Mouse (Mus musculus): ENCODE data around the gene Dmac2. TPM values are rescaled to one million over a fixed set of nuclear protein-coding genes. Genes with fewer than 3 reads are reported as not detected.

Dmac2 gene
- polyA plus RNA-seq, 1 experiment from 2014 or later = 22.0 TPM

GRCm38 (mm10) chr7:25611501-25611900, 7.7 kb upstream of the Dmac2 start:
- Histone ChIP-seq H3K9ac (ENCODE audit: low read length) (no peak overlapping the region), H3K36me3 (ENCODE audit: control insufficient read depth, insufficient read depth, low read length) (no peaks in the 10 kb centered on the region), H3K4me2 (no peak overlapping the region), H3K27ac (ENCODE audit: low read depth, low read length) (no peak overlapping the region), H3K4me1 (ENCODE audit: control insufficient read depth, insufficient read depth, low read length) (no peaks in the 10 kb centered on the region), H3K27me3 (ENCODE audit: control insufficient read depth, insufficient read depth, low read length) (no peaks in the 10 kb centered on the region), H3K9me3 (ENCODE audit: control insufficient read depth, low read length) (no peaks in the 10 kb centered on the region), H3K4me3 (ENCODE audit: low read depth, low read length) (no peak overlapping the region)
- DNase-seq (ENCODE audit: low spot score, missing footprints) (no peak), ATAC-seq (ENCODE audit: low FRiP score) (no peak)
- WGBS = 43% methylated on average over 7 of the region's 7 CpGs

GRCm38 (mm10) chr7:25614086-25614485, 5.1 kb upstream of the Dmac2 start:
- WGBS = 88% methylated on average over 5 of the region's 5 CpGs
- Histone ChIP-seq H3K27me3 (ENCODE audit: control insufficient read depth, insufficient read depth, low read length) (no peaks in the 10 kb centered on the region), H3K4me1 (ENCODE audit: control insufficient read depth, insufficient read depth, low read length) (no peaks in the 10 kb centered on the region; the same call in 1 of the 2 replicates), H3K4me2 (no peak overlapping the region), H3K27ac (ENCODE audit: low read depth, low read length) (no peak overlapping the region), H3K4me3 (ENCODE audit: low read depth, low read length) (no peak overlapping the region), H3K9ac (ENCODE audit: low read length) (no peak overlapping the region), H3K9me3 (ENCODE audit: control insufficient read depth, low read length) (no peaks in the 10 kb centered on the region), H3K36me3 (ENCODE audit: control insufficient read depth, insufficient read depth, low read length) (no peaks in the 10 kb centered on the region)
- ATAC-seq (ENCODE audit: low FRiP score) = no peak
- no peak for DNase-seq (ENCODE audit: low spot score, missing footprints)

DNA sequence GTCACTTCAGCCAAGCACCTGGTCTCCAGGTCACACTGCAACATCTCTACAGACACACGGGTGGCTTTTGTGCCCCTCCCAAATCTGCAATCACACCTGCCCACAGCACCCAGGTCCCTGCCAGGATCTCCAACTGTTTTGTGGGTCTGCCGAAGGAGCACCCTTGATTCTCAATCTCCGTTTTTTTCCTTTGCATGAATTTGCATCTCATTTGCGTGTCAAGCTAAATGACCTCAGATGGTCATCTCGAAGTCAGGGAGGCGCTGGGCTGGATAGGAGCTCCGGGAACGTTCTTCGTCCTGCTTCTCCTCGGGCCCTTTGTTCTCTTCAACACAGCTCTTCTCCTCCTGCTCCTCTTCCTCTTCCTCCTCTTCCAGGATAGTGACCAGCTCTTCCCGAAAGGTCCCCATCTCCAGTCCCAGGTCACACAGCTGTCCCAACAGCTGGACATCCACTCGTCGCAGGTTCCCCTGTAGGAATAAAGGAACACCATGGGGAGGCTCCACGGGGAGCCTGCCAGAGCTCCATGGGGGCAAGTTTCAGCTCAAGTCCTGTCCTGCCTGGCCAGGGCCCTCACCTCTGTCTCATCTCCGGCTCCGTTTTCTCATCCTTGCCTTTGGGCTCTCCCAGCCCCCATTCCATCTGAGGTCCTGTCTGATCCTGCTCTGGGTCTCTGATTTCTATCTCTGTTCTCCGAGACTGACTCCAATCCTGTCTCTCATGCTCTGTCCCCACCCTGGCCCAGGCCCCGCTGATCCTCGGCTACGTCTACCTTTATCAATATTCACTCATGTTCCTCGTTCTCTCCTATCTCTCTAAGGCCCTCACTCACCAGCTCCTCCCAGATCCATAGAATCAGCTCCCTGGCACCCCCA, 4.1 kb upstream of the Dmac2 start:
- Histone ChIP-seq H3K27me3 (ENCODE audit: control insufficient read depth, insufficient read depth, low read length) (no peaks in the 10 kb centered on the region), H3K4me2 (no peak overlapping the region), H3K4me3 (ENCODE audit: low read depth, low read length) (no peak overlapping the region), H3K4me1 (ENCODE audit: control insufficient read depth, insufficient read depth, low read length) (no peaks in the 10 kb centered on the region; the same call in 1 of the 2 replicates), H3K27ac (ENCODE audit: low read depth, low read length) (no peak overlapping the region), H3K36me3 (ENCODE audit: control insufficient read depth, insufficient read depth, low read length) (no peaks in the 10 kb centered on the region), H3K9ac (ENCODE audit: low read length) (no peak overlapping the region), H3K9me3 (ENCODE audit: control insufficient read depth, low read length) (no peaks in the 10 kb centered on the region)
- DNase-seq (ENCODE audit: low spot score, missing footprints) = no peak
- 71% methylated on average over 21 of the region's 21 CpGs for WGBS
- ATAC-seq (ENCODE audit: low FRiP score) = no peak

DNA sequence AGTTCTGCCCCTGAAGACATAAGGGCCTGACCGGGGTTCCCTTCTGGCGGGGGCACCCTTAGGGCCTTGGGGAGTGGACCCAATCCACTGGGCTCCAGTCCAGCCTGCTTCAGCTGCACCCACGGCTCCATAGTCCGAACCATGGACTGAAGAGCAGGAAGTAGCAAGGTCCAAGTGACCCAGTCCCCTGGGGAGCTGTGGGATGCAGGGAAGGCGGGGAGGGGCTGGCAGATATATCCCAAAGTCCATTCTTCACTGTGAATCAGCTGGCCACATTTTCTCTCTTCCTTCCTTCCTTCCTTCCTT, 3.6 kb upstream of the Dmac2 start, which contains the start of gene Erich4:
Gene Erich4, minus strand, starts transcription at position 187 of the 306 bp plus-strand sequence.
- 85% methylated on average over 5 of the region's 5 CpGs for WGBS
- no peaks in the 10 kb centered on the region for H3K9me3 ChIP-seq (ENCODE audit: control insufficient read depth, low read length)
- no peak within 1 kb of the TSS for H3K9ac ChIP-seq (ENCODE audit: low read length)
- H3K4me3 ChIP-seq (ENCODE audit: low read depth, low read length) = no peak within 1 kb of the TSS
- no peaks in the 10 kb centered on the region; the same call in 1 of the 2 replicates for H3K4me1 ChIP-seq (ENCODE audit: control insufficient read depth, insufficient read depth, low read length)
- H3K36me3 ChIP-seq (ENCODE audit: control insufficient read depth, insufficient read depth, low read length) = no peaks in the 10 kb centered on the region
- H3K27me3 ChIP-seq (ENCODE audit: control insufficient read depth, insufficient read depth, low read length) = no peaks in the 10 kb centered on the region
- no peak for DNase-seq (ENCODE audit: low spot score, missing footprints)
- no peak for ATAC-seq (ENCODE audit: low FRiP score)
- H3K4me2 ChIP-seq = no peak within 1 kb of the TSS
- no peak within 1 kb of the TSS for H3K27ac ChIP-seq (ENCODE audit: low read depth, low read length)

GRCm38 (mm10) chr7:25617376-25618160, 1.6 kb upstream of the Dmac2 start:
- no peak overlapping the region for H3K27ac ChIP-seq (ENCODE audit: low read depth, low read length)
- H3K9ac ChIP-seq (ENCODE audit: low read length) = no peak overlapping the region
- no peaks in the 10 kb centered on the region for H3K27me3 ChIP-seq (ENCODE audit: control insufficient read depth, insufficient read depth, low read length)
- H3K36me3 ChIP-seq (ENCODE audit: control insufficient read depth, insufficient read depth, low read length) = no peaks in the 10 kb centered on the region
- ATAC-seq (ENCODE audit: low FRiP score) = no peak
- no peak overlapping the region for H3K4me2 ChIP-seq
- H3K4me1 ChIP-seq (ENCODE audit: control insufficient read depth, insufficient read depth, low read length) = no peaks in the 10 kb centered on the region; the same call in 1 of the 2 replicates
- no peaks in the 10 kb centered on the region for H3K9me3 ChIP-seq (ENCODE audit: control insufficient read depth, low read length)
- no peak overlapping the region for H3K4me3 ChIP-seq (ENCODE audit: low read depth, low read length)
- WGBS = 87% methylated on average over 10 of the region's 10 CpGs
- DNase-seq (ENCODE audit: low spot score, missing footprints) = no peak

GRCm38 (mm10) chr7:25619722-25619991, 443 bp downstream of the Dmac2 start:
- ATAC-seq (ENCODE audit: low FRiP score) (no peak), DNase-seq (ENCODE audit: low spot score, missing footprints) (no peak)
- Histone ChIP-seq H3K4me3 (ENCODE audit: low read depth, low read length) (peak overlapping the region; percentile 53), H3K9ac (ENCODE audit: low read length) (peak overlapping the region; percentile 49), H3K27ac (ENCODE audit: low read depth, low read length) (no peak overlapping the region), H3K27me3 (ENCODE audit: control insufficient read depth, insufficient read depth, low read length) (no peaks in the 10 kb centered on the region), H3K36me3 (ENCODE audit: control insufficient read depth, insufficient read depth, low read length) (no peaks in the 10 kb centered on the region), H3K4me1 (ENCODE audit: control insufficient read depth, insufficient read depth, low read length) (no peaks in the 10 kb centered on the region; the same call in 1 of the 2 replicates), H3K9me3 (ENCODE audit: control insufficient read depth, low read length) (no peaks in the 10 kb centered on the region), H3K4me2 (peak overlapping the region; percentile 58)
- WGBS = 19% methylated on average over 5 of the region's 5 CpGs

DNA sequence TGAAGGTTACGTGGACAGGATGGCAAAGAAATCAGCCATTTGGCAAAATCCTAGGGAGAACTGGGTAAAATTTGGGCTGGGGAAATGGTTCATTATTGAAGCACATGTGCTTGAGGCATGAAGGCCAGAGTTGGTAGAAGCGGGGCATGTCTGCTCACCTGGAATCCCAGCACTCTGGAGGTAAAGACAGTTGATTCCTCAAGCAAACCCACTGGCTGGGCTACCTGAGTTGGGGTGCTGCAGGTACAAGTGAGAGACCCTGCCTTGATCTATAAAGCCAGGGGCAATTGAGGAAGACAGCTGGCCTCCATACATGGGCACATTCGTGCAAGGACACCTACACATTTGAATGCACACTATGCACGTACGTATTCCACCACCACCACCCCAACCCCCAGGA, 887 bp downstream of the Dmac2 start:
- DNase-seq (ENCODE audit: low spot score, missing footprints) = no peak
- H3K4me2 ChIP-seq = no peak overlapping the region
- WGBS = 92% methylated on average over 5 of the region's 5 CpGs
- H3K36me3 ChIP-seq (ENCODE audit: control insufficient read depth, insufficient read depth, low read length) = no peaks in the 10 kb centered on the region
- no peak overlapping the region for H3K4me3 ChIP-seq (ENCODE audit: low read depth, low read length)
- no peak overlapping the region for H3K27ac ChIP-seq (ENCODE audit: low read depth, low read length)
- no peak for ATAC-seq (ENCODE audit: low FRiP score)
- H3K9ac ChIP-seq (ENCODE audit: low read length) = no peak overlapping the region
- no peaks in the 10 kb centered on the region for H3K9me3 ChIP-seq (ENCODE audit: control insufficient read depth, low read length)
- H3K4me1 ChIP-seq (ENCODE audit: control insufficient read depth, insufficient read depth, low read length) = no peaks in the 10 kb centered on the region; the same call in 1 of the 2 replicates
- no peaks in the 10 kb centered on the region for H3K27me3 ChIP-seq (ENCODE audit: control insufficient read depth, insufficient read depth, low read length)

DNA sequence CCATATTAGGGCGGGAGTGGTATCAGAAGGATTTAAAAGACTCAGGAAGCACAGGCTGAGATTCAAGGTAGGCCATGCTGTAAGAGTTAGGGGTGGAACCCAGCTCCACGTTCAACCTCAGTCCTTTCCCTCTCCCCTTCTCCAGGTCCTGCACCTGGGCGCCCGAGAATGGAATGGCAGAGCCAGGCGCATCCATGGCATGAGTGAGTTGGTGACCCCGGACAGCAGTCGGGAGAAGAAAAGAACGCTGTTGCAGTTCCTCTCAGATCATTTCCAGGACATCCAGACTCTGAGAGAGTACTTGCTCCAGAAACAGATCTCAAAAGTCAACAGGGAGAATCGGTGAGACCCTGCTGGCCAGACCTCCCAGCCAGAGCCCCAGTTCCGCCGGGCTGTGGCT, 1.5 kb downstream of the Dmac2 start:
- DNase-seq (ENCODE audit: low spot score, missing footprints) (no peak), ATAC-seq (ENCODE audit: low FRiP score) (no peak)
- H3K27me3 ChIP-seq (ENCODE audit: control insufficient read depth, insufficient read depth, low read length) = no peaks in the 10 kb centered on the region
- no peak overlapping the region for H3K4me3 ChIP-seq (ENCODE audit: low read depth, low read length)
- H3K9ac ChIP-seq (ENCODE audit: low read length) = no peak overlapping the region
- WGBS = 88% methylated on average over 11 of the region's 11 CpGs
- H3K4me2 ChIP-seq = no peak overlapping the region
- no peaks in the 10 kb centered on the region for H3K9me3 ChIP-seq (ENCODE audit: control insufficient read depth, low read length)
- H3K36me3 ChIP-seq (ENCODE audit: control insufficient read depth, insufficient read depth, low read length) = no peaks in the 10 kb centered on the region
- H3K4me1 ChIP-seq (ENCODE audit: control insufficient read depth, insufficient read depth, low read length) = no peaks in the 10 kb centered on the region; the same call in 1 of the 2 replicates
- H3K27ac ChIP-seq (ENCODE audit: low read depth, low read length) = no peak overlapping the region

- H3K9ac ChIP-seq (ENCODE audit: low read length) = no peak overlapping the region
- H3K27ac ChIP-seq (ENCODE audit: low read depth, low read length) = no peak overlapping the region
- no peak overlapping the region for H3K4me3 ChIP-seq (ENCODE audit: low read depth, low read length)
- H3K4me2 ChIP-seq = no peak overlapping the region
- WGBS = 83% methylated on average over 11 of the region's 11 CpGs
- H3K9me3 ChIP-seq (ENCODE audit: control insufficient read depth, low read length) = no peaks in the 10 kb centered on the region
- H3K36me3 ChIP-seq (ENCODE audit: control insufficient read depth, insufficient read depth, low read length) = no peaks in the 10 kb centered on the region
- peaks cover 3% of the 10 kb centered on the region; the same call in 1 of the 2 replicates for H3K27me3 ChIP-seq (ENCODE audit: control insufficient read depth, insufficient read depth, low read length)
- DNase-seq (ENCODE audit: low spot score, missing footprints) (no peak), ATAC-seq (ENCODE audit: low FRiP score) (no peak)
- peaks cover 8% of the 10 kb centered on the region for H3K4me1 ChIP-seq (ENCODE audit: control insufficient read depth, insufficient read depth, low read length)
Measured at GRCm38 (mm10) chr7:25623857-25624370, 4.7 kb downstream of the Dmac2 start.

Data from midbrain, embryonic 11.5 days (tissue).